In genomic region chr15:103295851-103296250, GRCm38 (mm10) we compare ENCODE assay signal across 12 mouse cellular contexts. TPM values are rescaled to one million over a fixed set of nuclear protein-coding genes. Genes with fewer than 3 reads are reported as not detected.
A peak's percentile ranks its signal among the peaks of the same experiment; 100 is the strongest.
DNase-seq lines count a peak whose midpoint lies in the region; ATAC-seq lines count a peak whose summit lies in the region.
"Had no signal": no experiment of that assay in that cellular context is flagged by ENCODE, and none has a peak within 500 bp of the region (broad histone marks: within the 10 kb centered on the region; RNA-seq: fewer than 3 reads in every experiment).

No protein-coding gene starts in this region.

- peak overlapping the region; percentile 98 for H3K27ac ChIP-seq in kidney, embryonic 15.5 days
- peak overlapping the region; percentile 99; the same call in 1 of the 2 replicates for H3K27ac ChIP-seq in forebrain, embryonic 14.5 days (ENCODE audit: low read depth, low read length)
- H3K27ac ChIP-seq in midbrain, embryonic 12.5 days (replicated peaks), result peak overlapping the region; percentile 63

- H3K27me3 ChIP-seq in kidney, embryonic 15.5 days, result no peaks in the 10 kb centered on the region
- H3K27me3 ChIP-seq in forebrain, embryonic 14.5 days (replicated peaks; ENCODE audit: control insufficient read depth, insufficient read depth, low read length), result no peaks in the 10 kb centered on the region
- no peaks in the 10 kb centered on the region for H3K27me3 ChIP-seq in midbrain, embryonic 12.5 days
- H3K27me3 ChIP-seq: CH12.LX; megakaryocyte, embryonic 14.5 days had no signal

- 9% methylated on average over 5 of the region's 5 CpGs for WGBS in kidney, embryonic 15.5 days
- WGBS in forebrain, embryonic 14.5 days, result 6% methylated on average over 5 of the region's 5 CpGs
- 8% methylated on average over 5 of the region's 5 CpGs for WGBS in midbrain, embryonic 12.5 days

- no peak overlapping the region for H3K4me2 ChIP-seq in kidney, embryonic 15.5 days
- H3K4me2 ChIP-seq in forebrain, embryonic 14.5 days (ENCODE audit: low read length), result no peak overlapping the region
- H3K4me2 ChIP-seq in midbrain, embryonic 12.5 days (replicated peaks), result no peak overlapping the region

- H3K4me3 ChIP-seq in kidney, embryonic 15.5 days (replicated peaks), result no peak overlapping the region
- H3K4me3 ChIP-seq in forebrain, embryonic 14.5 days (ENCODE audit: low read depth, low read length), result no peak overlapping the region
- H3K4me3 ChIP-seq in midbrain, embryonic 12.5 days, result no peak overlapping the region
- H3K4me3 ChIP-seq: megakaryocyte, embryonic 14.5 days had no signal

- no peak; the same call in 1 of the 2 replicates for ATAC-seq in kidney, embryonic 15.5 days (replicated peaks; ENCODE audit: low FRiP score)
- no peak for ATAC-seq in forebrain, embryonic 14.5 days
- no peak for ATAC-seq in midbrain, embryonic 12.5 days (ENCODE audit: low FRiP score, low read depth)

- peaks cover 63% of the 10 kb centered on the region for H3K4me1 ChIP-seq in kidney, embryonic 15.5 days
- peaks cover 47% of the 10 kb centered on the region for H3K4me1 ChIP-seq in forebrain, embryonic 14.5 days (ENCODE audit: control insufficient read depth, insufficient read depth, low read length)
- peaks cover 57% of the 10 kb centered on the region for H3K4me1 ChIP-seq in midbrain, embryonic 12.5 days

- no peak overlapping the region for H3K9ac ChIP-seq in kidney, embryonic 15.5 days
- H3K9ac ChIP-seq in forebrain, embryonic 14.5 days (ENCODE audit: low read length), result 0 out of 2 replicates have a peak overlapping the region, but pooled peaks have one; percentile 5
- no peak overlapping the region for H3K9ac ChIP-seq in midbrain, embryonic 12.5 days (replicated peaks)

- peaks cover 55% of the 10 kb centered on the region for H3K36me3 ChIP-seq in kidney, embryonic 15.5 days
- peaks cover 53% of the 10 kb centered on the region for H3K36me3 ChIP-seq in forebrain, embryonic 14.5 days (ENCODE audit: control insufficient read depth, insufficient read depth, low read length)
- H3K36me3 ChIP-seq in midbrain, embryonic 12.5 days, result peaks cover 41% of the 10 kb centered on the region

- DNase-seq in kidney, postnatal 14 days, result no peak
- peak; percentile 48 for DNase-seq in ZHBTc4 (ENCODE audit: low read depth, low spot score)
- no peak for DNase-seq in forebrain, embryonic 14.5 days (ENCODE audit: low spot score)
- DNase-seq in right cerebral cortex, adult 2 months (ENCODE audit: low spot score in 2 of 2), result no peak
- no peak for DNase-seq in spleen, postnatal 10 days (ENCODE audit: low spot score in 2 of 2)
- DNase-seq in heart, adult 18-20 months, result no peak
- DNase-seq: adrenal gland, postnatal 36 days had no signal

- H3K9me3 ChIP-seq in kidney, embryonic 15.5 days (replicated peaks), result no peaks in the 10 kb centered on the region
- H3K9me3 ChIP-seq in forebrain, embryonic 14.5 days (replicated peaks; ENCODE audit: control insufficient read depth, low read length), result no peaks in the 10 kb centered on the region
- H3K9me3 ChIP-seq in midbrain, embryonic 12.5 days, result no peaks in the 10 kb centered on the region
- H3K9me3 ChIP-seq: megakaryocyte, embryonic 14.5 days had no signal

RNA-seq across cellular contexts. Expression of gene Gpr84, which starts 14.6 kb away (rescaled TPM):
- polyA plus RNA-seq in kidney, embryonic 15.5 days (2015; fragmentation: Nextera tagmentation; extraction: Ambion mirVana), result 0.42 and 0.48 TPM in 2 replicates
- 0.39 and 0.47 TPM in 2 replicates for polyA plus RNA-seq in forebrain, embryonic 14.5 days (2014; fragmentation: Nextera tagmentation; extraction: Ambion mirVana)
- polyA plus RNA-seq in midbrain, embryonic 12.5 days (2016; fragmentation: Nextera tagmentation; extraction: Ambion mirVana), result 0.10 and 0.20 TPM in 2 replicates
- not detected for total RNA-seq in heart, adult 18-20 months (2021)
- total RNA-seq: adrenal gland, postnatal 36 days had no signal

RNA-seq across cellular contexts. Expression of gene Copz1, which starts 23.3 kb away (rescaled TPM):
- 298 and 300 TPM in 2 replicates for polyA plus RNA-seq in kidney, embryonic 15.5 days (2015; fragmentation: Nextera tagmentation; extraction: Ambion mirVana)
- 261 and 271 TPM in 2 replicates for polyA plus RNA-seq in forebrain, embryonic 14.5 days (2014; fragmentation: Nextera tagmentation; extraction: Ambion mirVana)
- polyA plus RNA-seq in midbrain, embryonic 12.5 days (2016; fragmentation: Nextera tagmentation; extraction: Ambion mirVana), result 232 and 235 TPM in 2 replicates
- 10 to 100 TPM; 52.3 to 52.9 TPM for total RNA-seq in heart, adult 18-20 months (2021)

RNA-seq across cellular contexts. Expression of gene Nfe2, which starts 37.6 kb away (rescaled TPM):
- 5.1 and 6.2 TPM in 2 replicates for polyA plus RNA-seq in kidney, embryonic 15.5 days (2015; fragmentation: Nextera tagmentation; extraction: Ambion mirVana)
- 0.42 and 1.1 TPM in 2 replicates for polyA plus RNA-seq in forebrain, embryonic 14.5 days (2014; fragmentation: Nextera tagmentation; extraction: Ambion mirVana)
- polyA plus RNA-seq in midbrain, embryonic 12.5 days (2016; fragmentation: Nextera tagmentation; extraction: Ambion mirVana), result 3.4 and 3.8 TPM in 2 replicates
- total RNA-seq in heart, adult 18-20 months (2021), result 1 to 10 TPM in 1 of 2 experiments, under 1 TPM in 1; 0.46 to 1.2 TPM
- total RNA-seq: CH12.LX; layer of hippocampus, adult 8-10 months had no signal

RNA-seq across cellular contexts. Expression of gene Zfp385a, which starts 44.0 kb away (rescaled TPM):
- 12.5 and 14.4 TPM in 2 replicates for polyA plus RNA-seq in kidney, embryonic 15.5 days (2015; fragmentation: Nextera tagmentation; extraction: Ambion mirVana)
- 11.7 and 13.9 TPM in 2 replicates for polyA plus RNA-seq in forebrain, embryonic 14.5 days (2014; fragmentation: Nextera tagmentation; extraction: Ambion mirVana)
- 19.6 and 20.8 TPM in 2 replicates for polyA plus RNA-seq in midbrain, embryonic 12.5 days (2016; fragmentation: Nextera tagmentation; extraction: Ambion mirVana)
- 10 to 100 TPM in 1 of 2 experiments, 1 to 10 TPM in 1; 8.9 to 10.3 TPM for total RNA-seq in heart, adult 18-20 months (2021)

RNA-seq across cellular contexts. Expression of gene Hnrnpa1, which starts 55.6 kb away (rescaled TPM):
- 1,025 and 1,038 TPM in 2 replicates for polyA plus RNA-seq in kidney, embryonic 15.5 days (2015; fragmentation: Nextera tagmentation; extraction: Ambion mirVana)
- polyA plus RNA-seq in forebrain, embryonic 14.5 days (2014; fragmentation: Nextera tagmentation; extraction: Ambion mirVana), result 790 and 857 TPM in 2 replicates
- polyA plus RNA-seq in midbrain, embryonic 12.5 days (2016; fragmentation: Nextera tagmentation; extraction: Ambion mirVana), result 1,196 and 1,287 TPM in 2 replicates
- 100 to 1,000 TPM; 147 to 150 TPM for total RNA-seq in heart, adult 18-20 months (2021)
